Mouse (Mus musculus): ENCODE measurements around the gene Ptges.

DNA sequence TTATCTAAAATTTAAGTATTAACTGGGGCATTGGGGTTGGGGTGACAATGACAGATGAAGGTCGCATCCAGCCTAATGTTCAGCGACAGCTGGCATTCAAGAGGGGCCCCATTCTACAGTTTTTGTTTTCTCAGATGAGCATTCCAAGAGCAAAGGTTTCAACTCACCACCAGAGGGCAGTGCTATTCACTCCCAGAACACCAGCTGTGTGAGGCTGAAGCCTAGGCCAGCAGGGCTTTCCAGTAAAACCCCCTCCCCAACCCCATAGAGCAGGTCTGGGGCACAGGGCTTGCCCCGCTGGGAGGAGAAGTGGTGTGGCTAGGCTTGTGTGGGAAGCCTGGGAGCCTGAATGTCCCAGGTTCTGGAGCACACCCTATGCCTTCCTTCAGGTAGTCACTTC lies 38.7 kb downstream of the Ptges start:
- TF ChIP-seq CTCF (IDR thresholded peaks at IDR 0.05; ENCODE audit: low read depth) (peak; percentile 85), EP300 (IDR thresholded peaks at IDR 0.05; ENCODE audit: low read depth) (no peak)

Measured in heart, postnatal 0 days (tissue).